Mouse (Mus musculus) kidney, adult 9 months (tissue): Measurements from ENCODE around the gene Pear1.

Experiments
- DNase-seq: peaks from one replicate; pipeline ENCODE4 v3.0.0; 2022

Gene Pear1

DNA sequence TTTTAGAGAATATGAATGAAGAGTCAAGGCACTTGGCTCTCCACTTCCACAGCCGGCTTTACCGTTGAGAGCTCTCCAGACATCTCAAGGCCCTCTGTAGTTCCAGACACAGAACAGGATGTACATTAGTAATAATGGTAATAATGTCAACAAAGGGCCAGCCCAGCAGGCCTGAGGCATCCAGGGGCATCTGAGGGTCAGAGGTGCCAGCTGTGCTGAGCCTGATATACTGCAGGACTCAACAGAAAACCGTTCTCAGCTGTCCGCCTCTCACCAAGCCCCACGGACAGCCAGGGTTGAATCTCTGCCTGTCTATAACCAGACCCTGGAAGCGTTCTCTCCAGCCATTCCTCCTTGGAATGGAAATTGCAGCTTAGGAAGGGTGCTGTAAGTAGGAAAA is 99.5 kb downstream of the Pear1 start:
- DNase-seq: no peak

DNA sequence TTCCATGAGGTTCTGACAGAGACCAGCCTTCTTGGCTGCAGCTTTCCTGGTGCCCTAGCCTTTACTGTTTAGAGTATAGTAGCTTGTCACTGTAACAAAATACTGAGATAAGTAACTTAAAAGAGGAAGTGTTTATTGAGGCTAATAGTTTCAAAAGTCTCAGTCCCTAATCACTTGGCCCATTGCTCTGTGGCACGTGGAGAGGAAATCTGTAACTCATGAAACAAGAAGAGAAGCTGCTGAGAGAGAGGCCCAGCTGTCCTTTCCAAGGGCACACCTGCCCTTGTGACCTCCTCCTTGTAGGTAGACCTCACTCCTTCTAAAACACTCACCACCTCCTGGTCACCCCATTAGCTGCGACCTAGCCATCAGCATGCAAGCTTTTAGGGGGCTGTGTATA is 105.6 kb downstream of the Pear1 start:
- DNase-seq: no peak
